Mouse (Mus musculus) testis, adult 2 months (tissue): Measurements from ENCODE around the gene Gid8.

ENCODE experiments used
- CTCF ChIP-seq: fragments of 200-500 bp; IDR thresholded peaks from 2 replicates; pipeline ENCODE4 v1.5.1; 2012; ENCODE audit warnings: low read depth, mild to moderate bottlenecking, inconsistent platforms, low read length, moderate library complexity; ENCODE audit not compliant: control insufficient read depth, insufficient read depth, insufficient replicate concordance
- POLR2A ChIP-seq: fragments of 200-500 bp; IDR thresholded peaks from 2 replicates; pipeline ENCODE4 v1.6.1; 2012; ENCODE audit warnings: low read depth, mild to moderate bottlenecking, inconsistent platforms, low read length, moderate library complexity; ENCODE audit not compliant: control insufficient read depth

DNA sequence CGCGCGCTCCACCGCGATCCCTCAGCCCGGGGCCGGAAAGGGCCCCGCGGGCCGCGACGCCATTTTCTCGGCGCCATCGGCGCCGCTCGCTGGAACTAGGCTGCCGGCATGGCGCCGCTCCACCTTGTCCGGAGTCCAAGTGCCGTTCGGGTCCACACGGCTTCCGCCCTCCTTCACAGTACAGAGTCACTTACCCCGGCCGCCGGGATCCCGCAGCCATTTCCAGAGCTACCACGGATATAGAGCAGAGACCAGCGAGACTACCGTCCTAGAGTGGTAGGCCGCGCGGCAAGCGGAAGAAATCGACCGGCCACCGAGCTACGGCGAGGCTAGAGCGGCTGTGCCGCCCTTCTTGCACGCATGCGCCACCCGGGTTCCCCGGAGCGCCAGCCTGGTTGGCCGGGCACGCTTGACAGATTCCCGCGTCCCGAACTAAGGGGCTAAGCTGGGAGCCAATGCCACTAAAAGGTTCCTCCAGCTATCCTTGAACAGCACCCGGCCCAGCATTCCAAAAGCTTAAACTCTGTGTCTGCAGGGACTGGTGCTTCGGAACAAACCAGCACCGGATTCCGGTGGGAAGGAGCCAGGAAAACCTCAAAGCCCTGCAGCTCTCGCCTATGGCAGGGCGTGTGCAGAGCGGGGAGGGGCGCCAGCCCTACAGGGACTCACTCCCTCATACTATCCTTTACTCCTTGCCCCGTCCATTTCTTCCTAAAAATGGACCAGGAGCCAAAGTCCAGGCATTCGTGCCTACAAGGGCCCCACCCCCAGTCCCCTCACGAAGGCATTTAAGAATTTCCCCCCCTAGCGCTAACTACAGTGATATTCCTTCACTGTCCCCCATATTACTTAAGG, 7.9 kb upstream of the Gid8 start:
- TF ChIP-seq CTCF: no peak
- peak; percentile 67 for TF ChIP-seq POLR2A
